Mouse (Mus musculus) kidney, postnatal 25 days (tissue): ENCODE measurements around the gene Zbtb8b.
"Not testable (repeated sequence)": the region's sequence is repeated elsewhere in the genome, so short reads cannot be mapped to it uniquely, and the experiment has no call there.

ENCODE experiments used
- DNase-seq, 2 experiments: peaks; one replicate each; pipeline ENCODE4 v3.0.0; 2021; ENCODE audit warnings: mixed read lengths in 2 of 2

Zbtb8b gene

DNA sequence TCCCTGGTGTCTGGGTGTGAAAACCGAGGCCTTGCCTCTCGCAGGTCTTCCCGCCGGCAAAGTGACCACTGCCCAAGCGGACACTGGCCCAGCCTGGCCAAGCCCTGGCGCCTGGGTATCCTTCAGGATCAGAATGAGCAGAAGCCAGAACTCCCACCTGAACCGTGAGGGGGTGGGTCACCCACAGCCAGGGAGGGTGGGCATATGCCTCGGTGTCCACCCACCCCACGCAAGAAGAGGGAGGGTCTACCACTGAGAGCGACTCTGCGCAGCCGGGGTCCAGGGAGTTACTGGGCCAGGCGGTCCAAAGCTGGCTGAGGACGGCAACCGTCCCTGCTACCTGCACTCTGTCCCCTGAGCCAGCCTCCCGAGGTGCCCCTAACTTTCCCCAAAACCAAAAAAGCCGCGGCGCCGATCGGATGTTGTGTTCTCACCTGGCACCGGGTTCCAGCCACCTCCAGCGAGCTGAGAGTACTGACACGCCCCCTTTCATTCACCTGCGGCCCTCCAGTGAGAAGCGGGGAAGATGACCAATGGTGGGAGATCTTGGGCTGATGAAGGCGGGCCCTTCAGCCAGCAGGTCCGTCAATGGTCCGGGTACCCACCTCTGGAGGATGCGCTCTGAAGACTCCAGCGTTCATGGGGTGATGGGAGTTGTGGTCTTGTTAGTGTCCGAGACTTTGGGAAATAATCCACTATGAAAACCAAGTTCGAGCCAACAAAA is at the start of gene Zbtb8b:
TSS of gene Zbtb8b (minus strand) at position 514 of the 724 bp plus-strand sequence.
- peak; percentile 79 to 92 for DNase-seq

DNA sequence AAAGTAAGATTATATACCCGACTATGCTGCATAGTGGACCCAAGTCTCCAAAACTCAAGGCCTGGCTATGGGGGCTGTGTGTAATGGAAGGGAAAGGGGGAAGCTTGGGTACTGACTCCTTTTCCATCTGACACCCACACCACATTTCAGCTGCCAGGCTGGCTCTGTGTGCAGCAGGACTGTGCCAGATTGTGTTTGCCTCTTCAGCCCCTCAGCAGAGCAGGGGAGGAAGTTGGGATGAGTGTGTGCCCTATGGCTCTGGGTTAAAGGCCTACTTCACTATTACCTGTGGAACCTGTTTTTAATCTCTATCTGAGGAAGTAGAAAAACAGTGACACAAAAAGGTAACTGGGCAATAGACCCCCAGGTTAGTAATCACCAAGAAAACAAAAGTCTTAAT is 40.4 kb upstream of the Zbtb8b start:
- no peak for DNase-seq

DNA sequence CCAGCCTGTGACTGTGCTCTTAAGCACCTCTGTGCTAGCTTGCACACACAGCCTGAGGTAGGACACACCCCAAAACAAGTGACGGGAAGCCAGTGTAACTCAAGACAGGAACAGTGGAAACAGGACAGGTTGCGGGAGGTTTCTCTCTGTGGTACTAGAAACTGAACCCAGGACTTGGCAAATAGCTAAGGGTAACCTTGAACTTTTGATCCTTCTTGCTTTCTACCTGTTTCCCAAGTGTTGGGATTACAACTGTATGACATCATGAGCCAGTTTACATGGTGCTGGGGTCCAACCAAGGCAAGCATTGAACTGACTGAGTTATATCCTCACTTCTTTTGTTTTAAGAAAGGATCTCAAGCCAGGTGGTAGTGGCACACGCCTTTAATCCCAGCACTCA is 39.2 kb upstream of the Zbtb8b start:
- DNase-seq = no peak

DNA sequence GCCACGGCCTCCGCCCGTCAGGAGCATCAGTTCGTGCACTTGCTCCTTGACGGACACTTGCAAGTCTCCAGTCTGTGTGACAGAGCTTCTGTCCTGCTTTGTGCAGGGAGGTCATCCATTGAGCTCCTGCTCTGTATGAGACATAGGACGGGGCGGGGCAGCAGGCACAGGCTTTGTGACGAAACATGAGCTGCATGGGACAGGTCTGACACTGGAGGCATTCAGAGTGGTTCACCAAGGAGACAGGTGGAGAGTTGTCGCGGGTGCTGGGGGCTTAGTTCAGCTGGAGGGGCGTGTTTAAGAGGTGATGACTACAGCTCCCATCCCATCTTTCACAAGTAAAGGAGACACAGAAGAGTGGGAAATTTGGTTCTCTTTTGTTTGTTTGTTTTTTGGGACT is 35.4 kb upstream of the Zbtb8b start:
- no peak for DNase-seq

DNA sequence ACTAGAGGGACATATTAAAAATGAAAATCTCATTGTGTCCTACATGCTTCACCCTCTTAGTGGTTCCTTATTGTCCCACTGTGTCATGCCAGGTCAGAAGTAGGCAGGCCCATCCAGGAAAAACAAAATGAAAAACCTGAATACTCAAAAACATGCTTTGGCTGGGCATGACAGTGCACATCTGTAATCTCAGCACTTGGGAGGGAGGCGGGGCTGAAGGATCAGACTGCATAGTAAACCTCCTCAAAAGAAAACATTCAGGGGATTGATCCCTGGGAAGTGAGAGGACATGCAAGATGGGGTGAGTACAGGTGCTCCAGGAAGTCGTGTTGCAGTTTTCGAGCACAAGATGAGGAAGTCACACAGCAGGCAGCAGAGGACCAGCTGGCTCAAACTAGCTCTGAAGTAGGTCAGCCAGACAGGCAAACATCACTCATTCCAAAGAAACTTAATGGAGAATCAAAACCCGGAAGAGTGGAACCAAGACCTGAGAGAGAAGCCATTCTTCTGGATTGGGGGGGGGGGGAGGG is 23.7 kb upstream of the Zbtb8b start:
- no peak for DNase-seq

DNA sequence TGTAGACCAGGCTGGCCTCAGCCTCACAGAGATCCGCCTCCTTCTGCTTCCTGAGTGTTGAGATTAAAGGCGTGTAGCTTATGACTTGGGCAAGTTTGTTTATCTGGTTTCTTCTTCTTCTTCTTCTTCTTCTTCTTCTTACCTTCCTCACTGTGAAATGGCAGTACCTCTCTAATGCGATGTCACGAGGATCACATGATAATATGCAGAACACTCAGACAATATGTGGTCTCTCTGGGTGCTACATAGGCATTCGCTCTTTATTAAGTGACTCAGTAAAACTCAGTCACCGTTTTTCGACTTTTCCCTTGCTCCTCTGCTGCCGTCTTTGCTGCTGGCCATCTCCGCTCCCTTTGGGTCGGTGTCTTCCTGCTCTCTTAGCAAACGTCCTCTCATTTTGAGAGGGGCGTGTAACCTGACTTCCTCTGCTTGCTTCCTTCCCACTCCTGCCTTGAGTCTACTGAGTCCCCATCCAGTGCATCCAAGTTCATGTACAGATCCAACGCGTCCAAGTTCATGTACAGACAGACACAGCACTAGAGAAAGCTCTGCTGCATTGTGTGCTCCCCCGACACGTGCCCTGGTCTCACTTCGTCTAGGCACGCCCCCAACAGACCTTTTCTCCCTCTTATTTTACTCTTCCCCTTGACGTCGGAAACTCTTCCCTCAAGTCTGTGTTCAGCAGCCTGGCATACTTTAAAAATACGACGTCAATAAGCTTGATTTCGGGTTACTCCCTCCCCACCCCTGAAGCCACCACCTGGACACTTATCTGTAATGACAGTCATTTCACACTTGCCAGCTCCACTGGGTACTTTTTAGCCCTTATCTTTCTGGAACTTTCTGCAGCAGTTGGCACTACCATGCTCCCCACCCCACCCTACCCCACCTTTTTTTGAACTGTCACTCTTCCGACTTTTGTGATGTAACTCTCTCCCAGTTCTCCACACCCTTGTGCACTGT is 22.7 kb upstream of the Zbtb8b start:
- no peak for DNase-seq

DNA sequence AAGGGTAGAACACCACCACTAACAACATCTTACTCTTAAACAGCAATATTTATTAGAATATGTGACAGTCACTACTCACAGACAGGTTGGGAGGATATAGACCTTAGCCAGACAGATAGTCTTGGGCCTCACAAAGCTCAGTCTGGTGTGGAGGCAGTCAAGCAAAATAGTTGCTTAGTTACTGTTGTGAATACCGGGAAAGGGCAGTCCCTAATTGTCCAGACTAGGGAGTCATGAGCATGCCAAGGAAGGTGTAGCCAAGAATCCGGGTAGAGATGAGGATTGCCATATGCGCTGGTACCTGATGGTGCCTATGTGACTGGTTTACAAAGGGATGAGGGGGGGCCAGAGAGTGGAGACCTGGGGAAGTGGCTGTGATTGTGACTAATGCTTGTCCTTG is 21.5 kb upstream of the Zbtb8b start:
- peak in 1 of 2 experiments; percentile 48 for DNase-seq

DNA sequence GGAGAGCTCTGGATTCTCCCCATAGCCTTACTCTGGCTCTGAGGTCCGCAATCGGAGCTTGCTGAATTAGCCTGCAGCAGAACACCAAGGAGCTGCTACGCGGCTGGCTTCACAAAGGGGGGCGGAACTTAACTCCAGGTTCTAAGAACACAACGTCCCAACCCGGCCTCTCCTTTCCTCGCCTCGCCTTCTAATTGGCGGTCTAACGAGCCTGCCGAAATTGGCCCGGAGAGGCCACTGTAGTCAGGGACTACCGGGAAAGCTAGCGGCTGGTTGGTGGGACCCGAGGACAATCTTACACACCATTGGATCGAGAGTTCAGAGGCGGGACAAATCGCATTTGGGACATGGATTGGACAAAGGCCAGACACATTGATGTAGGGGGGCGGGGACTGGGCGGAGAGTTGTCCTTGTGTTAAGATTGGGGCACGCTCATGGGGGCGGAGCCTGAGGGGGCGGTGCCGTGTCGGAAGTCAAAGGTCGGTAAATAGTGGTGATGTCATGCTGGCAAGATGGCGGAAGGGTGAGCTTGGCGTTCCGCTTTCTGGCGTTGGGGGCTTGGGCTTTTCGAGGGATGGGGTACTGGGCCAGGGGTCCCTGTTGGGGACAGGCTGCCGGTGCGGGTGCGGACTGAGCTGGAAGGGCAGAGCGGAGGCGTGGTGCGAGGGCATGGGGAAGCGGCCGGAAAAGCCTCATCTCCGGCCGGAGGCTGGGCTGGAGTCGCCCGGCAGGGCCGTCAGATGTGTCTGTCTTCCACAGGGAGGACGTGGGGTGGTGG is 20.7 kb upstream of the Zbtb8b start, which contains the start of gene Bsdc1:
TSS of gene Bsdc1 (plus strand) at position 399 of the 778 bp plus-strand sequence.
- peak; percentile 100 for DNase-seq

DNA sequence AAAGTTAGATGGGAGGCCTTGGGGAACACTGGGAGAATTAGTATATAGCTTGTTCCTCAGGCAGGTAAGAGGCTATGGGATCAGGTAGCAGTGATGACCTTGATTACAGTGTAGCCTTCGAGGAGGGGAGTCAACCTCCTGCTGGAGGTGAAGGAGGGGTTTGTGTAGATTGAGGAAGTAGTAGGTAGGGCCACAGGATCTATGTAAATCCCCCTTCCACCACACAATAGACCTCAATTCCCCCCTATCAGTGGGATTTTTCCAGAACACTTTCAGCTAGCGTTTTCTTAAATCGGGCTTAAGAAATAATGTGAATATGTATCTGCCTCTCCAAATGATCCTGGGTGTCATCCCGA is 20.2 kb upstream of the Zbtb8b start:
- DNase-seq = no peak

DNA sequence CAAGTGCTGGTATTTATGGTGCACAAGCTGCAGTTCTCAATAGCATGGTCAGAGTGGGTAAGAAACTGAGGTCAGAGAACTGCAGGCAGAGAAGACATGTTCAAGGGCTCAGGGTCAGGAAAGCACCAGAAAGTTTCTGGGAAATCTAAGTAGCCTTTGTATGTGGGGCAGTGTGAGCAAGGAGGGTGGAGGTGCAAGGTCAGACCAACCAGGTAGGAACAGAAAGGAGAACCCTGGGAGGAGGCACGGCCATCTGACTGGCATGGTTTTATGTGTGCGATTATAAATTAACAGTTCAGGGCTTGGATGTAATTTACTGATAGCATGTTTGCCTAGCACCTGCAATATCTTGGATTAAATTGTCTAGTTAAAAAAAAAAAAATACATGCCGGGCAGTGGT is 19.1 kb upstream of the Zbtb8b start:
- peak in 1 of 2 experiments; percentile 40 for DNase-seq

DNA sequence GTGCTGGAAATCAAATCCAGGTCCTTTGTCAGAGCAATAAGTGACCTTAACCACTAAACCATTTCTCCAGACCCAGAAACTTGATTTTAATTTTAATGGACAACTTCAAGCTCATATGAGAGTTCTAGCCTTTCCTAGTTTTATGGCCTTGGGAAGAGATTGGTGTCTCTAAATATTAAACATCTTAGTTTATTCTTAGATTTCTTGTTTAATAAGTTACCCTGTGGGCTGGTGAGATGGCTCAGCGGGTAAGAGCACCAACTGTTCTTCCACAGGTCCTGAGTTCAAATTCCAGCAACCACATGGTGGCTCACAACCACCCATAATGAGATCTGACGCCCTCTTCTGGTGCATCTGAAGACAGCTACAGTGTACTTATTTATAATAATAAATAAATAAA is 16.7 kb upstream of the Zbtb8b start:
- DNase-seq = not testable (repeated sequence)

DNA sequence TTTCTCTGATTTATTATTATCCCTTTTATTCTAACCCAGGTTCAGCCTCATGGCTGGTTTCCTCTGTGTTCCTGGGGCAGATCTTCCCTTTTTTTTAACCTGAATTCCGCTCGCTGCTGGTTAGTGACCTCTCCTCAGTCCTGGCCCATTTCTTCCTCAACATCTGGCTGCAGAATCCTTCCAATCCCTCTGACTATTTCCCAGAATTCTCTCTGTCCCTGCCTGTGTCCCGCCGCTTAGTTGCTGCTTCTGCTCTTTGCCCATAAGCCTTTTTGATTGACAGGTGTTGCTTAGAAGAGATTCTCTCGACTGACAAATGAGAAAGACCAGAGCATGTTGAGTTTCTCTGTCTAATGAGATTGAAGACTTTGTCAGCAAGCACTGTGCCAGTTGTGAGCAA is 15.5 kb upstream of the Zbtb8b start:
- DNase-seq = no peak

DNA sequence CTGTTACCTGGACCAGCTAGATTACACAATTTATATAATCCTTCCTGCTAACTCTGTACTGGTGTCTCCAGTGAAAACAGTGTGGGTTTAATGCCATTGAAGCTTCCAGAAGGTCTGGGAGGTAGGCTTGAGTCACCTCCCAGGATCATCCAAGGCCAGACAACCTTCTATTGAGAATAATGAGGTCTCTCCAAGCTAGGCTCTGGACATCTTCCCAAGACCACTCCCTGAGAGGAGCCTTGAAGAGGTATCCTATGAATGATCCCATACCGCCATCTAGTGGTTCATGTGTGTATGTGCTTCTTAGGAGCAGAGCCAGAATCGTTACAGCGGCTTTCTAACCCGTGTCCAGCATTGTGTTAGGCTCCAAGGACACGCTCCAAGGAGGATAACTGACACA is 14.6 kb upstream of the Zbtb8b start:
- peak; percentile 65 to 67 for DNase-seq

DNA sequence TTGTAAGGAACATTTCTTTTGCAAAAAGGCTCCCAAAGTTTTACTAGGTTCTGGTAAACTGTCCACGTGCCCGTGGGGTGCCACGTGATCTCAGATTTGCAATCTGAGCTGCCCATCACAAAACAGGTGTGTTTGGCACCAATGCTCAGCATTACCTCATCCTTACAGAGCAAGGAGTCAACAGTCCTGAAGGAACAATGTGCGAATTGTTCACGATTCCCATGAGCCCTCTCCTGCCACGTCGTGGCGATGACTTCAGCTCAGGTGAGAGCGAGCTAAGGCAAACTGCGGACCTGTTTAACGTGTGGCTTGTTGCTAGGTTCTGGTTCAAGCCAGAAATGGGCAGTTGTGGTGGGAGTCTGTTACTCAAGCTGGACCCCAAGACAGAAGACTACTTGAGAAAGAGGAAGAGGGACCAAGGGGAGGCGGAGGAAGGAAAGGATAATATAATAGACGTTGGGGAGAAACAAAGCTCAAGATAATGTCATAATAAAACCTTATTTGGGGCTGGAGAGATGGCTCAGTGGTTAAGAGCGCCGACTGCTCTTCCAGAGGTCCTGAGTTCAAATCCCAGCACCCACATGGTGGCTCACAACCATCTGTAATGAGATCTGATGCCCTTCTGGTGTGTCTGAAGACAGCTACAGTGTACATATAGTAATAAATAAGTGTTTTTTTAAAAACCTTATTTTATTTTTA is 11.0 kb upstream of the Zbtb8b start:
- DNase-seq = no peak

DNA sequence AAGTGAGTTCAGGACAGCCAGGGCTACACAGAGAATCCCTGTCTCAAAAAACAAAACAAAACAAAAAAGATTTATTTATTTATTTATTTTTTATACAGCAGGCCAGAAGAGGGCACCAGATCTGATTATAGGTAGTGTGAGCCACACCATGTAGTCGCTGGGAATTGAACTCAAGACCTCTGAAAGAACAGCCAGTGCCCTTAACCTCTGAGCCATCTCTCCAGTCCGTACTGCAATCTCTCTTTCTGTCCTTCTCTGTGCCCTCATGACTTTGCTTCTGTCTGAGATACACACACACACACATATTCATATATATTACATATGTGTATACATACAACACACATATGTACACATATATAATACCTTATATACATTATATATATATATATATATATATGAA is 10.2 kb upstream of the Zbtb8b start:
- DNase-seq = no peak

DNA sequence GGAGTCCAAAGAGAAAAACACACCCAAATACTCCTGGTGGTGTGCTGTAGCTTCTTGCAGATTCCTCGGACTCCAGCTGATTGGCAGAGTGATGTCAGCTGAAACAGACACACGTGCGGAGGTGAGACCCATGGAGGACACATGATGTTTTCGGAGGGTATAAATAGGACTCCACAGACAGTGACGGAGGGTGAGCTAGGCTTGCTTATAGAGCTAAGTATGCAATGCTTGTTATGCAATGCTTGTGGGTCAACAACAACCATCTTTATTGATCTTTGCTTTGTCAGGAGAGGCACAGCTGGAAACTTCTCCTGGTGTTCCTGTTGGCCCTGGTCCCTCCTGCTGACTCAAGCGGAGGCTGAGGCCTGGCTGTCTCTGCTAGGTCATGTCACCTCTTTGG is 8.1 kb upstream of the Zbtb8b start:
- no peak for DNase-seq

DNA sequence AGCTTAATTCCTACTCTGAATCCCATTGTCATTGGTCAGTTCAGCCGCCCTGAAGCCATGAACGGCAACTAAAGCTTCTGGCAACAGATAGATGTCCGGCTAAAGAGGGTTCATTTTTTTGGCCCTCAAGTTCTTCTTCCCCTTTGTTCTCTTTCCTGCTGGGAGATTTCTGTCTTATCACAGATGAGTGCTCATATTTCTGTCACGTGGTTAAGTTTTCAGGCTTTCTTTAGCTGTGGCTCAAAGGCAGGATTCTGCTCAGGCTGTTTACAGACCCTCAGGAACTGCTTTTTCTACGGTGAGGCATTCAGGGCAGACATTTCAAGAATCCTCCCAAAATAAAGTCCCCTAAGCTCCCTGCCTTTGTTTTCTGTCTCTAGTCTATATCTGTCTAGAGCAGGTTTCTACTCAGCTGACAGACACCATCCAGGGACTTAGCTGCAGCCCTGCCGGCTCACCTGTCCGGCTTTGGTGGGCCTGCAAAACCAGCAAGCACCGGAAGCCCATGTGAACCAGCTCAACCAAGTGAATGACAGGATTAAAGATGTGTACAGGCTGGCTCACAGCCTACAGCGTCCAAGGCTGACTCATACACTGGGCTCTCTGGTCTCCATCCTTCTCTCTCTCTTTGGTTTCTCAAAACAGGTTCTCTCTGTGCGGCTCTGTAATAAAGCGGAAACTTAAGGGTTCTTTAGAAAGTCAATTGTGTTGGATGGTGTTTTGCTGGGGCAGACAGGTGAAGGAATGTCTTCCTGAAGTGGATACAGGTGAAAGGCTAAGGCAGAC is 7.3 kb upstream of the Zbtb8b start:
- no peak for DNase-seq

DNA sequence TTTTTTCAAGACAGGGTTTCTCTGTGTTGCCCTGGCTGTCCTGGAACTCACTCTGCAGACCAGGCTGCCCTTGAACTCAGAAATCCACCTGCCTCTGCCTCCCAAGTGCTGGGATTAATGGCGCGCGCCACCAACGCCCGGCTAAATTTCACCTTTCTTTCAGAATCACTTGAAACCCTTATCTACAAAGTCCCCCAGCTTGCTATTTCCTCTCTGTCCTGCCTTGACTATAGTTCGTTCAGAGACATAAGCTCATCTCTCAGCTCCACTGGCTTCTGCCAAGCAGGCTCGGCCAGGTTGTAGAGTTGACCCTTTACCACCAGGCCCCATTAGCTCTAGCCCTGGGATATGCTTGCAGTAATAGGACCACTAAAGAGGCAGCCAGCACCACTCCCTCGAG is 6.7 kb upstream of the Zbtb8b start:
- DNase-seq = no peak

DNA sequence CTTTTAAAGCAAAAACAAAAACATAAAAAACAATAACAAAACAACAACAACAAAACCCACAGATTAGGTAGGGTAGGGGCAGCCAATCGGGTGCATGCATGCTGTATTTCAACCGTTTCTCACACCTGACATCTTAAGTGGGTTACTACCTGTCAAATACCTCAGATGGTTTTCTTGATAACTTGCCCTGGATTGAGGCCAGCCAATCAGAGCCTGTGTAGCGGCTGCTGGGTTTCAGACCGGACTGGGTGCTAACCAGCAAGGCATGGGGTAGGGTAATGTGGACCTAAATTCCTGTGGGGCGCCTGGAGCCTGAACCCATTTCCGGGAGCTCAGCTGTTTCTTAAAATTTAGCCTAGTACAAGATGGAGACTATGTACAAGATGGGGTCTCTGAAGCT is 492 bp upstream of the Zbtb8b start:
- DNase-seq = peak; percentile 31 to 60

DNA sequence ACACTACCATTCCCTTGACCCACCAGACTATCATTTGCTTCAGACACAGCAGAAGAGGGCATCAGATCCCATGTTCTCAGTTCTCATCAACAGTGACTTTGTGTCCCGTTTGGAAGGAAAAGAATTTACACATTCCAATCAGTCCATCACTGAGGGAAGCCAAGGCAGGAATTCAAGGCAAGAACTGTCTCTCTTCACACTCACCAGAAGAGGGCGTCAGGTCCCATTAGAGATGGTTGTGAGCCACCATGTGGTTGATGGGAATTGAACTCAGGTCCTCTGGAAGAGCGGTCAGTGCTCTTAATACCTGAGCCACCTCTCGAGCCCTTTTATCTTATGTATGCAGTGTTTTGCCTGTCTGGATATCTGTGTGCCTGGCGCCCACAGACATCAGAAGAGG is 22.3 kb downstream of the Zbtb8b start:
- no peak for DNase-seq

DNA sequence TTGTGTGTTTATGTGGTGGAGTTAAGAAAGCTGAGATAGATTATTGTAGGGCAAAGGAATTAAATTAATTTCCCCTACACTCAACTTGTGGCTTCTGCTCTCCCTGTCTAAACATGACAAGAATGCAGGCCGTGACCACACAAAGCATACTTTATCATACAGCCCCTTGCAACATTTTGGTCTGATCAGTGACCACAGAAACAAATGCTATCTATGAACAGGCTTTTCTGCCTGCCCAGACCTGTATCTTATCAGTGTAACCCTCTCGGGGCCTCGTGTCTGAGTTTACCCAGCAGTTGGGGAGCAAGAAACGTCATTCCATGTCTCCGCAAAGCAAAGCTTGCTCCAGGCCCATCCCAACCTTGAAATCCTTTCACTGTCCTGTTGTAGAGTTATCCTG is 24.2 kb downstream of the Zbtb8b start:
- DNase-seq = no peak

DNA sequence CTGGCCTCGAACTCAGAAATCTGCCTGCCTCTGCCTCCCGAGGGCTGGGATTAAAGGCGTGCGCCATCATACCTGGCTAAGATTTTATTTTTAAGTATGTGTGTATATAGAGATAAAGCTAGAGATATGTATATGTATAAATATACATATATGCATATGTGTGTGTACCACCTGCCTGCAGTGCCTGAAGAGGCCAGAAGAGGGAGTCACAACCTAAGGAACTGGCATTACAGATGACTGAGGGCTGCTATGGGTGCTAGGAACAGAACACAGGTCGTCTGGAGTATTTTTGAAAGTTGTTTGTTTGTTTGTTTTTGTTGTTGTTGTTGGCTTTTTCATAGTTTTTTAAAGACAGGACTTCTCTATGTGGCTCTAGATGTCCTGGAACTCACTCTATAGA is 24.8 kb downstream of the Zbtb8b start:
- DNase-seq = no peak
